Mouse (Mus musculus): ENCODE results near the gene Gsta3.

- TF ChIP-seq CTCF (IDR thresholded peaks at IDR 0.05; ENCODE audit: low read depth, low read length) (no peak), GATA2 (IDR thresholded peaks at IDR 0.05; ENCODE audit: borderline replicate concordance, low read depth, low read length) (no peak)
These were observed 55.8 kb downstream of the Gsta3 start for GRCm38 (mm10) chr1:21296169-21296568.
